Mouse (Mus musculus) heart, postnatal 0 days (tissue): ENCODE data around the gene Marc2.

Experiments used
- CTCF ChIP-seq: IDR thresholded peaks from 2 replicates; pipeline ENCODE4 v1.5.1; 2016; ENCODE audit warnings: antibody characterized with exemption, control low read depth, low read depth
- EP300 ChIP-seq: IDR thresholded peaks from 2 replicates; pipeline ENCODE4 v1.6.1; 2016; ENCODE audit warnings: antibody characterized with exemption, low read depth

DNA sequence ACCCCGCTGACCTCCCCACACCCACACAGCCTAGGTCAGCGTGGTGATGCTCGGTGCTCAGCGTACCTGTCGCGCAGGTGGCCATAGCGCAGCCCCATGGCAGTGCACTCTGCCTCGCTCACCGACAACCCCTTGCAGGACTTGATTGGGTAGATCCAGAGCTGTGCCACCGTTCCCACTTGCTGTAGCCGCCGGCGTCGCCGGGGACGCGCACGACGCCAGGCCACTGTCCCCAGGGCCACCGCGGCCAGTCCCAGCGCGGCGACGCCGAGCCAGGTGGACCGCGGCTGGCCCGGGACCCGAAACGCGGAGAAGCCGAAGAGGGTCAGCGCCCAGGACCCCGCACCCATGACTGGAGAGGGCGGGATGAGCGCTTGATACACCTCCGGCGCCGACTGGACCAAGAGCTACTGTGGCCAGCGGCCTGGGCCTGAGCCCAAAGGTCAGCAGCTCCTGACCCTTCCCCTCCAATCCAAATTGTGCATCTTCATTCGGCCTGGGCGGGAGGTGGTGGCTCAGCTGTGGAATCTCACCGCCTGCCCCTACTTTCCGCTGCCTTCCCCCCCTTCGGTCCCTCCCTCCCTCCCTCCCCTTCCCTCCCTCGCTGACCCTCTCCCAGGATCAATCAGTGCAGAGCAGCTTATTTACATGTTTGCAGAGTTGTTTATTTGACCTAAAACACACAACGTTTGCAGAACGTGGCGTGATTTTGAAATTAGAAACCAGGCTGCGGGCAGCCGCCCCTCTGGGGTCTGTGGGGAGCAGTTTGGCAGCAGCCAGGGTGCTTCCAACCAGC is 35.3 kb downstream of the Marc2 start, which contains the start of gene Marc1:
- TF ChIP-seq EP300 (no peak), CTCF (no peak)
